Mouse (Mus musculus) B cell, adult 2 months (primary cell): ENCODE results near the gene Pafah1b1.

Experiments
- DNase-seq, 2 experiments: peaks; one replicate each; pipeline ENCODE4 v3.0.0; 2022

Pafah1b1 gene

DNA sequence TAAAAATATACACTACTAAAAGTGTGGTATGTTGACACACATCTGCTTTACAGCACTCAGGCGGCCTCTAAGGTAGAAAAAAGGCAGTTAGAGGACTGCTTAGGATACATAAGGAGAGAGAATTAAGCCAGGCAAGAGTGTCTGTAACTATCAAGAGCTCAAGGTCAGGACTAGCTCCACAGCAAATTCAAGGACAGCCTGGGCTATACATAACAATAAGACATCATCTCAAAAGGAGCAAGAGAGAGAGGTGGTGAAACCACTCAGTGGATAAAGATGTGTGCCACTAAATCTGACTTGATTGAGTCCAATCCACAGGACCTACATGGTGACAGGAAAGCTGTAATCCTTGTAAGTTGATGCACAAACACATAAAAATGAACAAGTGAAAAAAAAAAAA is 3.8 kb downstream of the Pafah1b1 start:
- DNase-seq = no peak

DNA sequence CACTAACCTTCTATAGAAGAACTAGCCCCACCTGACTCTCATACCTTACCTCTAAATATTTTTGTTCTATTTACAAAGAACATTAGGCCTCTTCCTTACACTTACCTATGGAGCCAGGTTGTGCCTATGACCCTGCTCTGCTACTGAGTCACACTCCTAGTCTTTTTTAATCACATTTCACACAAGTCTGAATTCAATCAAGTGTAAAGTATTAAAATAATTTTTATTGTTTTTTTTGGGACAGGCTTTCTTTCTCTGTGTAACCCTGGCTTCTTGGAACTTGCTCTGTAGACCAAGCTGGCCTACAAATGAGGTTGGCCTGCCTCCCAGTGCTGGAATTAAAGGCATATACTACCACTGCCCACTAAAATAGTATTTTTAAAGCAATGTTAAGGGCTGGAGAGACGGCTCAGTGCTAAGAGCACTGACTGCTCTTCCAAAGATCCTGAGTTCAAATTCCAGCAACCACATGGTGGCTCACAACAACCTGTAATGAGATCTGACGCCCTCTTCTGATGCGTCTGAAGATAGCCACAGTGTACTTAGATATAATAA is 8.4 kb downstream of the Pafah1b1 start:
- no peak for DNase-seq

DNA sequence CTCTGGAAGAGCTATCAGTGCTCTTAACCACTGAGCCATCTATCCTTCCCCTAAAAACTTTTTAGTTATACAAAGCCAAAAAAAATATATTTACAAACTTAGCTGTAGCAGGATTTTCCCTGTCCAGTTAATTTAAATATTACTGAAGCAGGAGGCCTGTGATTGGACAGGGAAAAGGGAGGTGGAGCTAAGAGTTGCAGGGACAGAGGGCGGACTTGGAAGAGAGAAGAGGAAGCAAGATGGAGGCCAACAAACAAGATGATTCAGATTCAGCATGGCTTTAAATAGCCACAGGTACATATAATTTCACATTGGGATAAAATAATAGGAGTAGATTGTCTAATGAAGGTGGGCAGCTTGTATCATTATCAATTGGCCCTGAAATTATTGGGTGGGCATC is 13.8 kb downstream of the Pafah1b1 start:
- DNase-seq = no peak

DNA sequence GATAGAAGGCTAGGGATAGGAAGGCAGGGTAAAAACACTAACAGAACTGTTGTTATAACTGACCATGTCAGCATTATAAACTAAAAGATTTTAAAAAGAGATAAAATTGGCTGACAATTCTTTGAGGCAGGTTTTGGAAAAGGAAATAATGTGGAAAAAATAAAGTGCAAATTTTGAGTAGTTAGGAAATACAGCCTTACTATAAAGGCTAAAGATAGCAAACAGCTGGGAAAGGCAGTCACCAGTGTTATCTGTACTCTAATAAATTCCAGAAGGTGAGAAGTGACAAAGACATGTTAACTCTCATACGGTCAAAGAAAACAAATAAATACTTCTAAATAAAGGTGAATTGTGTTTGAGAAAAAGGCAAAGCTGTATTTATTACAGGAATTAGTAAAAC is 15.7 kb downstream of the Pafah1b1 start:
- DNase-seq = no peak

DNA sequence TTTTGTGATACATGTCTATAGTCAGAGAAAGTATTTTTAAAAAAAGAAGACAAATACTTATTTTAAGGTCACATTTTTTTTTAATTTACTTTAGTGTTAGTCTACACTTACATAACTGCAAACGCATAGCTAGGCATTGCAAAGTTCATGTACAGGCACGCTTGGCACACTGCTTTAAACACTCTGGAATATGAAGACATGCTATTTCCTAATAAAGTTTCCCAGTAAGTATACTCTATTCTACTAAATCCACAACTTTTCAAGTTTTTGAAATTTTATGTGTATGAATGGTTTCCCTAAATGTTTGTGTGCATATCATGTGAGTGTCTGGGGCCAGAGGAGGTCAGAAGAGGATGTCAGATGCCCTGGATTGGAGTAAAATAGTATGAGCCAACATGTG is 20.4 kb downstream of the Pafah1b1 start:
- no peak for DNase-seq

DNA sequence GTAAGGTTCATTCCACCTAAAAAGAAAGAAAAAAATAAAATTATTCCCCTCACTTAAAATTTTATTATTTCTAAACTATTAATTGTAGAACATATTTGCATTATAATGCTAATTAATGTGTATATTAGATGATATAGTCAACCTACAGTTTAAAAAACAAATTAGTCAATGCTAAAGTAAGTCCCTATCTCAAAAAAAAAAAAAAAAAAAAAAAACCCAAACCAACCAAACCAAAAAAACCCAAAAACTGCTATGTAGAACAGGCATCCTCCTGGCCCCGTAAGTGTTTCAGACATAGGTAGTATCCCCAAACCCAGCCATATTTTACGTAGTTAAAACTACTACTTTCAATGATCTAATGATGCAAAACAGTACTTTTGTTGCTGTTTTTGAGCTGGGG is 25.0 kb downstream of the Pafah1b1 start:
- no peak for DNase-seq

DNA sequence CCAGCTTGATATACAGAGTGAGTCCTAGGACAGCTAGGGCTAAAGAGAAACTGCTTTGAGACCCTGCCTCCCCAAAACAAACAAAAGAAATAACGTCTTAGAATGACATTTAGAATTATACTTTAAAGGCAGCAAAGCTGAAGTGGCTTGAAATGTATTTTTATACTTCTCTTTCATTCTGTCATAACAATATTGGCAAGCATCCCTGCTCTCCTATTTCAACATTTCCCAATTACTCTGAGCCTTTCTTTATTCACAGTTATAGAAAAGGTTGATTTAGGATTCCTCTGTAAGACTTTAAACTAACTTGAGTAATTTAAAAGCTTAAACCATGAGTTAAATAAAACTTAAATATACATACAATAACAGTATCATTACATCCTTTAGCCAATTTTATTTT is 32.3 kb downstream of the Pafah1b1 start:
- no peak for DNase-seq

DNA sequence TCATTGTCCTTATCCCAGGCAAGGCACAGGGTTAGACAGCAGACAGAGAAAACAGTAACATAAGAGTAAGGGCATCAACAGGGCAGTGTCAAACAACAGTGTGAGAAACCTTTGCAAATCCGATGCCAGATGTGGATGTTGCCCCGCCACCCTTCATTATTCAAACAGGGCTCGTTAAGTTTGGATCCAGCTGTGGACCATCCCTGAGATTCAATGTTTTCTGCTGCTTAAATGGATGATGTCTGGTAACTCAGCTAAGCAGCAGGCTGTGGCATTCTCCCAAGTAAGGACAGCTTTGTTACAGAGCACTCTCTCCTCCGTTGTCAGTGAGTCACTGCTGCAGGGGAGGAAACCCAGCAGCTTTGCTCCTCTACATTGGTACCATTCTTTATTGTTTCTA is 49.3 kb downstream of the Pafah1b1 start:
- no peak for DNase-seq

DNA sequence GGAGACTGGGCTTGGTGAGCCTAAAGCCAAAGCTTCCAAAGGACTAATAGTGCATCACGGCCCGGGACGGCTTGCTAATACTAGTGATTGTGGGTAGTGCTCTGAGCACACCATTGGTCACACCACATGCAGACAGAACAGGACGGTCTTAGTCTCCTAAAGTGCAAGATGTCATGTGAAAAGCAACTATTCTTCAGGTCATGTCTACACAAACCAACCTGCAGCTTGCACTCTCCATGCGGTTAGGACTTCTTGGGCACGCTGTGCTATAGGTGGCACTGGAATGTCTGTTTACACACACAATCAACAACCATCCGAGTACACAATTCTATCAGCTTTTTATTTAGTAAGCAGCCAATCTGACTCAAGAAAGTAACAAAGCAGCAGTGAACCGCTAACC is 49.8 kb downstream of the Pafah1b1 start:
- DNase-seq = no peak

DNA sequence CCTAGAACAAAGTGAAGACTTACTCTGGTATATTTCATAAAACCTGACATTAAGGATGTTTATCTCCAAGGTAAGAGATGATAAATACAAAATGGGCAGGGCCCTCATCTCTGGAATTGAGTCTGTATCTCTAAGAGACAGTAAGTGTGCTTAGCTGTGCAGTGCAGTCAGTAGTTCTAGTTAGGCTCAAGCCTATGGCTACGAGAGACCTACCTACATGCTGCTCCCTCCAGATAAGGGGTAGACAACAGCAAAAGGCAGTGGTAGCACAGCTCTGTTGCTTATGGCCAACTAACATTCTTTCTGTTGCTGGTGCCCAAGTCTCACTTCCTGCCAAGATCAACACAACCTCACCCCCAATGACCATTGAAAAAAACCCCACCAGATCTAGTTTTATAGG is 50.9 kb downstream of the Pafah1b1 start:
- DNase-seq = no peak

DNA sequence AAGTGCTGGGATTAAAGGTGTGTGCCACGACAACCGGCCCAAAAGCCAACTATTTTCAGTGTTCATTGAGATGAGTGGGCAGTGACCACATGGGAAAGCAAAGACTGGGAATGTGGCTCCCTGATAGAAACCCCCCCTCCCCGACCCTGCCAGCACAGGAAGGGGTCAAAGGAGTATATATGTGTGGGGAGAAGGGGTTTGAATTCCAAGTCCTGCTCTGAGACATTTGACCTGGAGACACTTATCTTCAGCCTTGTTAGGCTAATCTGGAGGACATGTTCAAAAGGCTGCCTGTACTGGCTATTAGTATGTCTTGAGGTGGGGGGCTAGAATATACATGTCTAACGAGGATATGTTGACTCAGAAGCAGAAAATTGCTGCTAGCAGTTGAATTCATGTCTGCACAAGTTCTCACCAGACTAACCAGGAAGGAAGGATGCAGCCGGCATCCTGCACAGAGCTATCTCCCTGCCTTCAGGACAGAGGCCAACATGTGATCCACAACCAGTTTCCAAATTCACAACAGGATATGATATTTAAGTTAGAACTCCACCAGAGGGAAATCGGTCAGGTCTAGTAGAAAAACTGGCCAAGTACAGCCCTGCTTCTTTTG is 51.5 kb downstream of the Pafah1b1 start:
- DNase-seq = no peak

DNA sequence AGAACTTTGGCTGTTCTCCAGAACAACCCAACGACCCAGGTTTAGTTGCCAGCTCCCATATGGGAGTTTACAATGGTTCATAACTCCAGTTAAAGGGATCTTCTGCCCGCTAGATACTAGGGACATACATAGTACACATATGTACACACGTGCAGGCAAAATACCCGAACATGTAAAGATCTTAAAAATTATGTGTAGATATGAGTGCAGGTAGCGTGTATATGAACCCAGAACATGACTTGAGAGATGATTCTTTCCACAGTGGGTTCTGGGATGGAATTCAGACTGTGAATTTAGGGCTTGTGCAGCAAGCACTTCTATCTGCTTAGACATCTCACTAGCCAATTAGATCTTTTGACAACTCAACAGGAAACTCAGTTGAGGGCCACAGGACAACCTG is 52.6 kb downstream of the Pafah1b1 start:
- no peak for DNase-seq

DNA sequence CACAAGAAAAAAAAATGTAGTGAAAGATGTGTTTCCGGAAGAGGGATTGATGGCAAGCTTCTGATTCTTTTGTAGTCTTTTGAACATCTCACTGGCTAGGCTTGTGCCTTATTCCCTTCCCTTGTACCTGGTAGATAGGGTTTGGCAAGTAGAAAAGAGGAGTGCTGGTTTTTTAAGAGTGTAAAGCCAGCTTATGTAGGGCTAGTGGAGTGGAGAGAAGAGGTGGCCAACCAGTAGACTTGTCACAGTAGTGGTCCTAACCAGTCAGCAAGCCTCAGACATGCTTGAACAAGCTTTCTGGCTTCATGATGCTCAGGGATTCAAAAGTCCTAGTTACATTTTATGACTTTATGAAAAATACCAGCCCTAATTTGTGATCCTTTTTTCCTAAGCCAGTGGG is 53.5 kb downstream of the Pafah1b1 start:
- DNase-seq = no peak

DNA sequence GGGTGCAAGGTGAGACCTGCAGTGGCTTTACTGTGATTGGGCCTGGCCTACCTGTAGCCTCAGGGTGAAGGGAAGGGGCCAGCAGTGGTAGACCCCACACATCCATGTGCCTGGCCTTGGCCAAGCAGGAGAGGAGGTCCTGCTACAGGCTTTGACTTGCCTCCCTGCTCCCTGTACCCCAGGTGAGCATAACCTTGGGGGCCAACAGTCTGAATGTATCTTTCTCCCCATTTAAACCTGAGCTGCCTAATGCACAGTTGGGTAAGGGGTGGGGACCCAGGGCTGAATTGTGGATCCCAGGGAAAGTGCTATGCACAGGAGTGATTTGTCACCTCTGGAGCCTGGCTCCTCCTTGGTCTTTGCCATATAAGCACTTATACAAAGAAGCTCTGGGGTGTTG is 54.3 kb downstream of the Pafah1b1 start:
- no peak for DNase-seq

DNA sequence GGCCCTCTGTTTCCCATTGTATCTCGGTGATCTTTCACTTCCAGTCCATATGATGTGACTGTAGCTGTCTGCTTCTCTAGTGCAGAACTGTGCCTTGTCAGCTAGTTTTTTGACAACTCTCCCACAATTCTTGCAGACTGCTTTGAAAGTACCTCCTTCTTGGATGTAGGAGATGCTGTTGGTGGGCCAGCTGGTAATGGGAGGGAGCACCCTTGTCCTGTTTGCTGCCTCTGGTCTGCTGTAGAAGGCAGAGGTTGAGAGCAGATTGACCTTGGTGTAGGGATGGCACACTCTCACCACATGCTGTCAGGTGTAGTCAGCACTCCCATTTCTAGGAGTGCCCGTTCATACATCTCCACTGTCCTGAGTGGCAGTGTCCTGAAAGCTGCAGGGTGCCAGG is 55.5 kb downstream of the Pafah1b1 start:
- DNase-seq = no peak

DNA sequence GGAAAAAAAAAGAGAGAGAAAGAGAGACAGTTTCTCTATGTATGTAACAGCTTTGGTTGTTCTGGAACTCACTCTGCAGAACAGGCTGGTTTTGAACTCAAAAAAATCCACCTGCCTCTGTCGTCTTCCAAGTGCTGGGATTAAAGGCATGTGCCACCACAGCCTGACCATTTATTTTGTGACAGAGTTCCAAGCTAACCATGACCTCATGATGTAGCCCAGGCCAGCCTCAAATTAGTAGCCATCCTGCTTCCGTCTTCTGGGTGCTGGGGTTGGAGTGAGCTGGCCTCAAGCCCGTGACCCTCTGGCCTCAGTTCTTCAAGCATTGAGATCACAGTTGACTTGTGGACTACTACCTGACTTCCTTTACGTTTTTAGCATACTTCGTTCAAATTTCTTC is 56.0 kb downstream of the Pafah1b1 start:
- no peak for DNase-seq

DNA sequence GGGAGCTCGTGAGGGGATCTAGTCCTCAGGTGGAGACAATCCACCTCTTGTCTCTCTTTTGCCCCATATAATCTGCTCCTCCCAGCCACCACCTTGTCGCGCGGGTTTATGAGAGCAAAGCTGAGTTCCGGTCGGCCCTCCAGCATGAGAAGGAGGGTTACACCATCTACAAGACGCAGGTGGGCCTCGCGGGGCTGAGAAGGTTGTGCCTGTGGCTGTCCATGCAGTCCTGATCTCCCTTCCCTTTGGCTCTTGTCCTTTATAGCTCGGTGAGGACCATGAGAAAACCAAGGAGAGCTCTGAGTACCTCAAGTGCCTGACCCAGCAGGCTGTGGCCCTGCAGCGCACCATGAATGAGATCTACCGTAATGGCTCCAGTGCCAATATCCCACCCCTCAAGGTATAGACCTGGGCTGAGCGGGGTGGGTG is 56.9 kb downstream of the Pafah1b1 start:
- no peak for DNase-seq

DNA sequence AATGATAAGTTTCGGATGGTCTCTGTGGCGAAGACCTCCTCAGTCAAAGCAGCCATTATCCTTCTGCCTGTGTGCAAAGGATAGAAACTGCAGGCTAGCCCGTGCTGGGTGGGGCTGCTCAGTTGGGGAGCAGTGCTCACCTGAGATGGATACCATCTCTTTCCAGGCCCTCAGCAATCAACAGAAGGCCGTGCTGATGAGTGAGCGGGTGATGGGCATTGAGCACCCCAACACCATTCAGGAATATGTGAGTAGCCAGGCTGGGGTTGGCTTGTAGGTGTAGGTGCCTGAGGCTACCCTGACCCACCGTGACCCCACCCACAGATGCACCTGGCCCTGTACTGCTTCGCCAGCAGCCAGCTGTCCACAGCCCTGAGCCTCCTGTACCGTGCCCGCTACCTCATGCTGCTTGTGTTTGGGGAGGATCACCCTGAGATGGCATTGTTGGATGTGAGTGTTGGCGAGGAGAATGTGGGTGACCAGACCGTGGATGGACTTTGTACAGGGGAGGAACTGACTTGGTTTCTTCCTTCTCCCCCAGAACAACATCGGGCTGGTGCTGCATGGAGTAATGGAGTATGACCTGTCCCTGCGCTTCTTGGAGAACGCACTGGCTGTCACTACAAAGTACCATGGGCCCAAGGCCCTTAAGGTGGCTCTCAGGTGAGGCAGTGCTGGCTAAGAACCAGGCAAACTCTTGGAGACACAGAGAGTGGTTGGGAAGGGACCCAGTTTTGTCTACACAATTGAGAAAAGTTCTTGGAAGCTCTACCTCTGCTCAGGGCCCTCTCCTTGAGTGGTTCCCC is 57.5 kb downstream of the Pafah1b1 start:
- DNase-seq = no peak

DNA sequence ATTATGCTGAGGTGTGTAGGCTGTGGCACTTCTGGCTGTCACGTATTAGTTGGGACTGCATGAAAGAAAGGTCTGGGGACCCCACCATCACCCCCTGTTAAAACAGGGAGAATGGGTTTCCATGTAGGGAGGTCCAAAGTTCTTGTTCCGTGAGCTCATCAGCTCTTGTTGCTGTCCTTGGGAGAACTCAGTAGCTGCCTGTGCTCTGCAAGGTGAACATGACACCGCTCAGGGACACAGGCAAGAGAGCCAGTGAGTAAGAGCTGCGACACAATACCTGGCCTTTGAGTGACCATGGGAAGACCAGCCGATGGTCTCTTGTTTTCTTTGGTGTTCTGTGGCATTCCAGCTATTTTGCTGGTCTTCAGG is 58.2 kb downstream of the Pafah1b1 start:
- DNase-seq = no peak

DNA sequence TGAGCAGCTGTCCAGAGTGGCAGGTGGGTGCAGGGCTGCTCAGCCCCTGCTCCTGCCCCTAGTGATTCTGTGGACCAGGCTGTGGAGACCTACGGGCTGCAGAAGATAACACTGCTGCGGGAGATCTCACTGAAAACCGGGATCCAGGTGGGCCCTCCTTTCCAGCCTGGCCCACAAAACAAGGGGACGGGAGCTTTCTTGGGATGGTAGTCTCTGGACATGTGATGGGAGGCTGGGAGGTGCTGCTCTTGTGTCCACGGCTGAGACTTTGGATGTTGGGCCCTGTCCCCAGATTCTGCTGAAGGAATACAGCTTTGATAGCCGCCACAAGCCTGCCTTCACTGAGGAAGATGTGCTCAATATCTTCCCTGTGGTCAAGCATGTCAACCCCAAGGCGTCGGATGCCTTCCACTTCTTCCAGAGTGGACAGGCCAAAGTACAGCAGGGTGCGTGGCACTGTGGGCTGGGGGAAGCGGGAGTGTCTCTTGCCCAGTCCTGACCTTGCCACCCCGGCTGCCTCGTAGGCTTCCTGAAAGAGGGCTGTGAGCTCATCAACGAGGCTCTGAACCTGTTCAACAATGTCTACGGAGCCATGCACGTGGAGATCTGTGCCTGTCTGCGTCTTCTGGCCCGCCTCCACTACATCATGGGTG is 58.7 kb downstream of the Pafah1b1 start:
- no peak for DNase-seq

DNA sequence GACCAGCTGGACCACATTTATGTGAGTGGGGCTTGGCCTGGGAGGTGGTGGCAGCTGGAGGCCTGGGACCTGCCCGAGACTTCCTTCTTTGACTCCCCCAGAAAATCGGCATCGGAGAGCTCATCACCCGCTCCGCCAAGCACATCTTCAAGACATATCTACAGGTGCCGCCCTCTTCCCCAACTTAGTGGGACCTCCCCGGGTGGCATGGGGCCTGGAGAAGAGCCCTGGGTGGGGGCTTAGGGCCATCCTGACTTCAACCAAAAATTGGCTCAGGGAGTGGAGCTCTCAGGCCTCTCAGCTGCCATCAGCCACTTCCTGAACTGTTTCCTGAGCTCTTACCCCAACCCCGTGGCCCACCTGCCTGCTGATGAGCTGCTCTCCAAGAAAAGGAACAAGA is 59.6 kb downstream of the Pafah1b1 start:
- DNase-seq = no peak

DNA sequence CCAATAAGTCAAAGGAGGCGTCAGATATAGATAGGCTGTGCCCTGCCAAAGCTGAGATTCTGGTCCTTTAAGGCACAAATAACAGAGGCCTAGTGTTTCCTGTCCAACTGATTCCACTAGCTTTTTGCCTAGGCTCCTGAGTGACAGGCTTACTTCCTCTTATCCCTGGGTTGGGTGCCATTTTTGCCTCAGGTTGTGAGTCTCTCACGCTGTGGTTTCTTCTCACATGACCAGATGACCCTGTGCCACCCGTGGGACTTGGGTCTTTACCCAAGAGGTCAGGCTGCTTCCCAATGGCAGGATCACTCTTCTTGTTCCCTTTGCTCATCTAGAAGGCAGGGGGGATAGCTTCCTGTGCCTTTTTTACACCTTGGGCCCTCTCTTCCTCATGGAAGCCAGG is 60.2 kb downstream of the Pafah1b1 start:
- no peak for DNase-seq

DNA sequence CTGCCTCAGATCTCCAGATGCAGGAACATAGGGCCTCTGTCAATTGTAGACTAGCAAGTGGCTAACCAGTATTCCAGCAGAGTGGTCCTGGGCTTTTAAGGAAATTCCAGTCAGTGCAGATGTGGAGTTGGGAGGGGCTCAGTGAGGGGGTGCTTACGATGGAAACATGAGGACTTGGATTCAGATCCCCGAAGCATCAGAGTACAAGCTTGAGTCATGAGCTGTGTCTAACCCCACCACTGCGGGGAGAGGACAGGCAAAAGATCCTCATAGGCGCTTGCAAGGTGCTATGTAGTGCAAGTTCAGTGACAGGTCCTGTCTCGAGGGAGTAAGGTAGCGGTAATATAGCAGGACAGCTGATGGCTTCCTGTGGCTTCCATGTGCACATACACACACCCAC is 62.2 kb downstream of the Pafah1b1 start:
- no peak for DNase-seq

DNA sequence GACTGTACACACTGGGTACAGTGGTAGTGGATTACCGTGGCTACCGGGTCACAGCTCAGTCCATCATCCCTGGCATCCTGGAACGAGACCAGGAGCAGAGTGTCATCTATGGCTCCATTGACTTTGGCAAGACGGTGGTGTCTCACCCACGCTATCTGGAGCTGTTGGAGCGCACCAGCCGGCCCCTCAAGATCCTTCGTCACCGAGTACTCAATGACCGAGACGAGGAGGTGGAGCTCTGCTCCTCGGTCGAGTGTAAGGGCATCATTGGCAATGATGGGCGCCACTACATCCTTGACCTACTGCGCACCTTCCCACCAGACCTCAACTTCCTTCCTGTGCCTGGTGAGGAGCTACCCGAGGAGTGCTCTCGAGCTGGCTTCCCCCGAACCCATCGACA is 62.8 kb downstream of the Pafah1b1 start:
- DNase-seq = no peak
